Mouse (Mus musculus): ENCODE results near the gene Mnt.

Gene Mnt

DNA sequence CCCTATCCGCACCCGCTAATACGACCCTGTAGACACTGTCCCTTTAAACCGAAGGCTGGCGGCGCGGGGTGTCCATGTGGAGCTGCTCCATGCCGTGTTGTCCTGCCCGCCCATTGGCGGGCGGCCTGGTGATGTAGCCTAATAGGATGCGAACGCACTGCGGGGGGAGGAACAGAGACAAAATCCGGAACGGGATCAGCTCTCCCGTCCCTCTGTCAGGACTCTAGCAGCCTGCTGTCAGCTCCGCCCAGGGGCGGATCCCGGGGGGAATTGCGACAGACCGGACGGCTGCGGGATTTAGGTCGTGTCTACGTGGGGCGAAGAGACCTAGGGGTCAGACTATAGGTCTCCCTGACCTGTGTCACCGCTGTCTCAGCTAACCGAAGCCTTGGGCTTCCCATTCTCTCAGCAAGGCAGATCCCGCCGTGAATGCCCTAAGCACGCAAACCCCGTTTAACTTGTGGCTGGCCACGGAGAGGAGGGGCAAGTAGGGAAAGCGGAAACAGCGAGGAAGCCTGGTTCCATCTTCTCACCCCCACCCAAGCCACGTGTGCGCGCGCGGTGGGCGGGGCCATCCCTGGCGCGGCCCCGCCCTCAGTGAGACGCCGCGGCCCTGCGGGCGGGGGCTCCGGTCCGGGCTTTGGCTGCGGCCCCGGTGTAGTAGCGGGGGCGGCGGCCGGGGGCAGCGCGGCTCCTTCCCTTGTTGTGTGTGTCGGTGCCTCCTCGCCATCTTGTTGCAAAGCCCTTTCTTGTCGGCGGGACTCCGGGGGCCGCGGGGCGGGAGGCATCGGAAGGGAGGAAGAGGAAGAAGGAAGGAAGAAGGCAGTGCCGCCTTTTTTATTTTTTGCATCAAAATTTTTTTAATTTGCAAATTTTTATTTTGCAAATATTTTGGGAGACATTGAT is at the start of gene Mnt:
Mnt (plus strand) TSS at position 665 of the 906 bp plus-strand sequence.
- ChIA-PET CTCF (interaction anchor here in 3 of 4 experiments (0.6 to 2.0 kb wide), 12 partner anchors 8 to 631 kb away, joined by 3 to 12 read pairs (median 3); partner anchors contain the start of genes Hic1 (in 1 of the 3), Pafah1b1 (in 1 of the 3) and Tlcd2 (in 1 of the 3)), POLR2A (interaction anchor here (0.6 to 15.7 kb wide), 110 partner anchors 7 to 656 kb away, joined by 3 to 217 read pairs (median 4); partner anchors contain the start of genes Mettl16 (in 3 of the 4), Pafah1b1 (in 3 of the 4), Smg6 (in 3 of the 4) and Srr (in 3 of the 4))

DNA sequence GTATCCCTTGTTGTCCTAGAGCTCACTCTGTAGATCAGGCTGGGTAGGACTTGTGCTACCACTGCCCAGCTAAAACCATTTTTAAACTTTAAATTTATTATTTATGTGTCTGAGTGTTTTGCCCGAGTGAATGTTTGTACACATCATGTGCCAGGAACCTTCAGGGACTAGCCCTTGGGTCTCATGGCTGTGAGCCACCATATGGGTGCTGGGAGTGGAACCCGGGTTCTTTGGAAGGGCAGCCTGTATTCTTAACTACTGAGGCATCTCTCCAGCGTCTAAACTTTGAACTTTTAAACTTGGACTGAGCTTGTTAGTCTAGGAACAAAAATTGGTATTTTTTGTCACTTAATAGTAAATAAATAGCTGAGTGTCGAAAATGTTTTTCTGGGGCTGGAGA is 37.8 kb upstream of the Mnt start:
- ChIA-PET POLR2A (interaction anchor here in 3 of 4 experiments (0.6 to 3.6 kb wide), 11 partner anchors 11 to 159 kb away, joined by 3 to 16 read pairs (median 4); partner anchors contain the start of gene Mettl16 (in 1 of the 3)), CTCF (no interaction called here)

DNA sequence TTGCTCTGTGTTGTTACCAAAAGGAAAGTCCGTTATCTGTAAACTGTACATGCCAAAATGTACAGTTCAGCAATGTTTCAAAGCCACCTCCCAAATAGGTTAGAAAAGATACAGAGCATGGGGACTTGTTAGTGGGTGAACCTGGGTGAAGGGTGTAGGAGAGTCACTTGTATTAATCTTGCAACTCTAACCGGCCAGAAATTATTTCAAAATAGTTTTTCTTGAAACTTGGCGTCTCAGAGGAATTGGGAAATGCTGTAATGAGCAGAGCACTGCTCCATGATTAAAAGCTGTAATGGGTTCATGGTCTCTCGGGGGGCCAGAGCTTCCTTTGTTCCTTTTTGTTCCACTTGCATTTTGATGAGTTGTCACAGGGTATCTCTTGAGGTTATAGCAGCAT is 30.1 kb upstream of the Mnt start:
- POLR2A ChIA-PET: interaction anchor here in 2 of 4 experiments (0.9 to 2.1 kb wide), 7 partner anchors 12 to 37 kb away, joined by 3 to 7 read pairs (median 3); no protein-coding TSS in a partner anchor
- CTCF ChIA-PET: interaction anchor here in 1 of 4 experiments (0.7 kb wide), 1 partner anchor 181 kb away, joined by 3 read pairs; no protein-coding TSS in a partner anchor

GRCm38 (mm10) chr11:74804081-74804627 is 26.6 kb upstream of the Mnt start:
- ChIA-PET POLR2A (interaction anchor here in 3 of 4 experiments (0.7 to 2.3 kb wide), 7 partner anchors 8 to 153 kb away, joined by 3 to 7 read pairs (median 3); partner anchors contain the start of gene Mnt (in 1 of the 3)), CTCF (interaction anchor here in 1 of 4 experiments (0.6 kb wide), 1 partner anchor 185 kb away, joined by 3 read pairs; the partner anchor contains the start of gene Ccdc92b)

GRCm38 (mm10) chr11:74807246-74807882 is 23.4 kb upstream of the Mnt start:
- ChIA-PET POLR2A (interaction anchor here in 2 of 4 experiments (1.0 to 7.6 kb wide), 11 partner anchors 11 to 60 kb away, joined by 3 to 49 read pairs (median 4); partner anchors contain the start of gene Mettl16 (in 1 of the 2)), CTCF (interaction anchor here in 1 of 4 experiments (0.5 to 0.7 kb wide), 3 partner anchors 9 to 15 kb away, joined by 3 read pairs; no protein-coding TSS in a partner anchor)

DNA sequence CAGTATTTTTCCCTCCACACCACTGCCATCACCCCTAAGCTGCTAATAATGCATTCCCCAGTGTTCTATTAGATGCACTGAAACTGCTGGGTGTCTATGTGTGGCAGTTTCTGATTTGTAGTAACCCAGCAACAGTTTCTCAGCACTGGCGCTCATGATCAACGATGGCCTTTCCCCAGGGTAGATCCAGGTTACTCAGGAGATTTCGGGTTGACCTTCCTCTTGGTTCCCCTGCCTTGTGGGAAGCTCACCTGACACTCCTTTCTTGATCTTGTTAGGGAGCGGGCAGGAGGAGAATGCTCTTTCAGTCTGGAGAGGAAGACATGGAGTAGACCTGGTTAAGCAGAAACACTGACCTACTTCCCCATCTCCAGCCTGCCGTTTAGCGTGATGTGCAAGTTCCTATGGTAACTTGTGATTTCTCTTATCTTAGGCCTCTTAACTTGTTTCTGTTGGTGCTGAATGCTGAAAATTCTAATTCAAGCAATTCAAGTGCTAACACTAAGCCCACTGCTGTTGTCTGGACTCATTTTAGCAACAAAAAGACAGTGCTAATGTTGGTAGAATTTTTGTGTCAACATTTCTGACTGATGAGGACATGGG is 22.4 kb upstream of the Mnt start:
- ChIA-PET CTCF (interaction anchor here in 2 of 4 experiments (0.6 to 2.1 kb wide), 4 partner anchors 13 to 204 kb away, joined by 3 to 5 read pairs (median 3); no protein-coding TSS in a partner anchor), POLR2A (interaction anchor here in 2 of 4 experiments (1.0 to 7.6 kb wide), 9 partner anchors 10 to 37 kb away, joined by 3 to 49 read pairs (median 6); partner anchors contain the start of gene Mettl16 (in 1 of the 2))

DNA sequence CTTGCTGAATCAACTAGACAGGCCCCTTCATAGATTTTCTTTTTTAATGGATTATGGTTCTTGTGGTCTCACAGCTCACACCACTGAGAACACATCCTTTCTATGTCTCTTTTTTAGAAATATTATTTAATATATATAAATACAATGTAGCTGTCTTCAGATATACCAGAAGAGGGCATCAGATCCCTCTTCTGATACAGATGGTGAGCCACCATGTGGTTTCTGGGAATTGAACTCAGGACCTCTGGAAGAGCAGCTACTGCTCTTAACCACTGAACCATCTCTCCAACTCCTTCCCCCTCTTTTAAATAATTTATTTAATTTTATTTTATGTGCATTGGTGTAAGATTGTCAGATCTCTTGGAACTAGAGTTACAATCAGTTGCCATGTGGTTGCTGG is 20.6 kb upstream of the Mnt start:
- ChIA-PET CTCF (interaction anchor here (0.6 to 2.5 kb wide), 7 partner anchors 11 to 38 kb away, joined by 3 to 9 read pairs (median 4); no protein-coding TSS in a partner anchor), POLR2A (interaction anchor here in 3 of 4 experiments (0.6 to 7.6 kb wide), 10 partner anchors 12 to 1799 kb away, joined by 3 to 49 read pairs (median 5); partner anchors contain the start of genes Mettl16 (in 1 of the 3) and Mnt (in 1 of the 3))

DNA sequence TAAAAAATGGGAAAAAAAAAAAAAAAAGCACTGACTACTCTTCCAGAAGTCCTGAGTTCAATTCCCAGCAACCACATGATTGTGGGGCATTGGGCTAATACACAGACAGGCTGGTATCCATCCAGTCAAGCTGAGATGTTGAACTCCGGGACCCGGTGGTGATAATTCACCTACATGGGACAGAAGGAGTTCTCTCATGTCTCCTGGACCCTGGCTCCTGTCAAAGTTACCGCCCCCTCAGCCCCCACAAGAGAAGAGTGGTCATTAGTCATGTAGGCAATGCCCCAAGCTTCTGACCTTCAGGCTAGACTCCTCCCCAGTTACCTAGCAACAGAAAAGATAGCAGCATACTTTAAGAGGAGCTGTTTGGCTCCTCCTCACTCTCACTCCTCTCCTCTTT is 19.7 kb upstream of the Mnt start:
- POLR2A ChIA-PET: interaction anchor here in 3 of 4 experiments (0.6 to 7.6 kb wide), 14 partner anchors 11 to 1798 kb away, joined by 3 to 49 read pairs (median 5); partner anchors contain the start of genes Mettl16 (in 1 of the 3), Mnt (in 1 of the 3) and Tlcd2 (in 1 of the 3)
- CTCF ChIA-PET: interaction anchor here in 3 of 4 experiments (0.7 to 2.5 kb wide), 7 partner anchors 10 to 37 kb away, joined by 3 to 9 read pairs (median 4); no protein-coding TSS in a partner anchor

DNA sequence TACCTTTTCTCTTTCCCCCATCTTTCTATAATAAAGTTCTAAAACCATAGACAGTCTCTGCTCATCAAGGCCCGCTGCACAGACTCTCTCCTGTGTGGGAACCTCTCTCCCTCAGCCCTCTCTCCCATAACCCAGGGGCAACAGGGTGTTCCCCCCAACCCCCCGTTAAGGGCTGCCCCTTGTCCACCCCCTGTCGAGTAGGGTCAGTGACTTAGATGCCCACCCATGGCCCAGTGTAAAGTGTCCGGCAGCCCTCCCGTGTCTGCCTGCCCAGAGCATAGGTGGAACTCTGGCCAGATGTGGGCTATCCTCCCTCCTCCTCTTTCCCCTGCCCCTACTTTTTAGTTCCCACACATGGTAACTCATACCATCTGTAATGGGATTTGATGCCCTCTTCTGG is 19.2 kb upstream of the Mnt start:
- POLR2A ChIA-PET: interaction anchor here in 2 of 4 experiments (1.1 to 7.6 kb wide), 10 partner anchors 11 to 650 kb away, joined by 3 to 49 read pairs (median 6); partner anchors contain the start of genes Mnt (in 1 of the 2) and Tlcd2 (in 1 of the 2)
- CTCF ChIA-PET: interaction anchor here in 2 of 4 experiments (0.7 to 2.5 kb wide), 5 partner anchors 10 to 36 kb away, joined by 3 to 9 read pairs (median 4); no protein-coding TSS in a partner anchor

DNA sequence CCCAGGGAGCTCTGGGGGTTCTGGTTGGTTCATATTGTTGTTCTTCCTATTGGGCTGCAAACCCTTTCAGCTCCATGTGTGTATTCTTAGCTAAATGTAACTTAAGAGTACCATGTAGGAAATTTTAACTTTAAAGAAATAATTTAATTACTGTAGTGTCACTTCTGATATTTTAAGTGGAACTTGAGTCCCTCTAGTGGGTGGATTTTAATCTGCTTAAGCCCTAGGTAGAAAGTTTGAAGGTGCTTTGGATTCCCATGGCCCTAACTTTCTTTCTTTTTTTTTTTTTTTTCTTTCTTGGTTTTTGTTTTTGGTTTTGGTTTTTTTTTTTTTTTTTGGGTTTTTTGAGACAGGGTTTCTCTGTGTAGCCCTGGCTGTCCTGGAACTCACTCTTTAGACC is 14.9 kb upstream of the Mnt start:
- ChIA-PET POLR2A (interaction anchor here in 3 of 4 experiments (0.6 to 15.7 kb wide), 13 partner anchors 10 to 1790 kb away, joined by 3 to 217 read pairs (median 8); partner anchors contain the start of gene Mnt (in 2 of the 3)), CTCF (interaction anchor here in 1 of 4 experiments (1.5 kb wide), 1 partner anchor 30 kb away, joined by 4 read pairs; no protein-coding TSS in a partner anchor)

DNA sequence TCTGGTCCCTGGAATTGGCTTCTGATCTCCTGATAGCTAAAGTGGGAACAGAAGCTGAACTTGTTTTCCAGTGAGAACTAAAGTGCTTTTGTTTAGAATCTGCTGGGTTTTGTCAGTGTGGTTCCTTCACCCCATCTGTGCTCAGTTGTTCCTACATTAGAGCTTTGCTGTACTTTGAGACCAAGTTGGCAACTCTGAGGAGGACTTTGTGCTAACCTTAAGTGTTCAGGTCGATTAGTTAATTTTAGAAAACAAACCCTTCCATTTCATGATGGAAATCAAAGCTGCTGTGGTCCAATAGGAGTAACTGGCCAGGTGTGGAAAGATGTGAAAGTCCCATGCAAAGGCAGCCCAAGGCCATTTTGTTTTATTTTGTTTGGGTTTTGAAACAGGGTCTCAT is 9.8 kb upstream of the Mnt start:
- CTCF ChIA-PET: interaction anchor here (0.5 to 2.6 kb wide), 20 partner anchors 9 to 183 kb away, joined by 3 to 13 read pairs (median 4); no protein-coding TSS in a partner anchor
- POLR2A ChIA-PET: interaction anchor here (0.7 to 15.7 kb wide), 17 partner anchors 8 to 96 kb away, joined by 3 to 217 read pairs (median 8); partner anchors contain the start of genes Mnt (in 2 of the 4), Mettl16 (in 1 of the 4) and Pafah1b1 (in 1 of the 4)

DNA sequence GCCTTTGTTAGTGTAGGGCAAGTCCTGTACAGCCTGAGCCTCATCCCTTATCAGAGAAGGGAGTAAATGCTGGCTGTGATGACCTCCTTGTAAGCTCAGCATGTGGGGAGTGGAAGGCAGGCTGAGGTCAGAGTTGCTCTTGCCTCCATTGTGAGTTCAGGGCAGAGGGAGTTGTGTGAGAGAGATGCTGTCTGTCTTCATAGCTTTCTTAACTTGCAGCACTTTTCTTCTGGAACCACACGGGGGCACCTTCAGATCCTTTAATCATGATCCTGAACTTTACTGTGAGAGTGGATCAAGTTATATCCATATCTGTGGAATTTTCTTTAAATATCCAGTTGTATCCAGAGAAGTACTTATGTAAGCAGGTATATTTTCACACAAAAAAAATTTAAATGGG is 9.3 kb upstream of the Mnt start:
- POLR2A ChIA-PET: interaction anchor here (0.6 to 15.7 kb wide), 17 partner anchors 7 to 97 kb away, joined by 3 to 217 read pairs (median 8); partner anchors contain the start of genes Mnt (in 2 of the 4), Mettl16 (in 1 of the 4) and Pafah1b1 (in 1 of the 4)
- CTCF ChIA-PET: interaction anchor here (0.5 to 2.6 kb wide), 20 partner anchors 8 to 183 kb away, joined by 3 to 13 read pairs (median 4); no protein-coding TSS in a partner anchor

DNA sequence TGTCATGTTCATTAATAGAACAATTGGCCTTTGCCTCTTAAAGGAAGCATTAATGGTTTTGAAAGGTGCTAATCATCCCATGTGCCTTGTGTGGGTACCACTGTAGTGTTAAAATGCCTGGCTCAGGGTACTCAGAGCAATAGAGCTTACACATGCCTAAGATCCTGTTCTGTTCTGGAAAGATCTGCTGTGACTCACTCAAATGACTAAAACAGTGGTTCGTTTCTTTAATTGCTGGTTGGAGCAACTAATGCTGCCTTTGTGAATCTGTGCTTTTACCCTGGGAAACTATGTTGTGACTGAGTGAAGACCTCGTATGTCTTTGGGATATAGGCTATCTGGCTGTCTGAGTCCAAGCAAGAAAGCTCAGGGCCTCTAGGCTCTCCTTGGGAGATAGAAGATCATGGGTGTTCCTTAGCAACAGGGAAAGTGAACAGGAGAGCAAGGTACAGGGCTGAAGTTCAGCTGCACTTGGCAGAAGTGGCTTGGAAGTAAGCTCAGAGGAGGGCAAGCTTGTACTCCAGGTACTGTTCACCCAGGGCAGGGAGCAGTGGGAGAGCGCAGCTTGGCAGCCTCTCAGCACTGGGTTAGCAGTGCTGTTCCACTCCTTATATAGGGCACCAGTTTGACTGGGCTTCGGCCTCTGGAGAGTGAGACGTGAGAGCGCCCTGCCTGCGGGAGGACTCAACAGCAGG is 7.8 kb upstream of the Mnt start:
- POLR2A ChIA-PET: interaction anchor here in 3 of 4 experiments (1.1 to 15.7 kb wide), 15 partner anchors 6 to 52 kb away, joined by 3 to 217 read pairs (median 9); partner anchors contain the start of genes Mnt (in 2 of the 3) and Mettl16 (in 1 of the 3)
- CTCF ChIA-PET: interaction anchor here (0.5 to 2.6 kb wide), 8 partner anchors 9 to 263 kb away, joined by 3 to 13 read pairs (median 4); no protein-coding TSS in a partner anchor

GRCm38 (mm10) chr11:74826151-74826550 is 4.6 kb upstream of the Mnt start:
- CTCF ChIA-PET: interaction anchor here (0.5 to 1.7 kb wide), 11 partner anchors 12 to 1754 kb away, joined by 3 to 6 read pairs (median 4); no protein-coding TSS in a partner anchor

DNA sequence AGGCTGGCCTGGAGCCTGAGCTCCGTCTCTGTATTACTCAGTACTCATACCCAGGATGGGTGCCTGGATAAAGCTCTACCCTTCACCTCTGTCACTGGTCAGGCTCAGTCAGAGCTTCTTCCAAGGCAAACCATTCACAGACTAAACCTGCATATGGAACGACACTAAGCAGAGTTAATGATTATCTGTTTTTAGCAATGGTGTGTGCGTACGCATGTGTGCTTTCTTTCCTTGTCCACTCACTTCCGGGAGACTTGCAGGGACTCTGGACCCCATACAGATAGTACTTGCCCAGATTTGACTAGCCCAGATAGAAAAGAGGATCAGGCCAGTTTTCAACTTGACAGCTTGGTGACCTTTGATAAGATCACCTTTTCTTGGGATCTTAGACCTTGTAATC is 4.0 kb upstream of the Mnt start:
- POLR2A ChIA-PET: interaction anchor here (0.6 to 15.7 kb wide), 35 partner anchors 8 to 343 kb away, joined by 3 to 217 read pairs (median 4); partner anchors contain the start of genes Pafah1b1 (in 1 of the 4), Sgsm2 (in 1 of the 4) and Srr (in 1 of the 4)
- CTCF ChIA-PET: interaction anchor here in 3 of 4 experiments (0.5 to 1.7 kb wide), 8 partner anchors 12 to 1754 kb away, joined by 3 to 8 read pairs (median 6); no protein-coding TSS in a partner anchor

More at GRCm38 (mm10) chr11:74826151-74826550, 4.6 kb upstream of the Mnt start:
- POLR2A ChIA-PET: interaction anchor here (0.6 to 15.7 kb wide), 41 partner anchors 8 to 643 kb away, joined by 3 to 217 read pairs (median 4); partner anchors contain the start of genes Mettl16 (in 1 of the 4), Pafah1b1 (in 1 of the 4), Sgsm2 (in 1 of the 4) and Srr (in 1 of the 4)

All from embryonic stem cell, embryonic (primary cell).